Mouse (Mus musculus) lung, embryonic 16.5 days (tissue): Measurements from ENCODE around the gene Ruvbl2. TPM values are rescaled to one million over a fixed set of nuclear protein-coding genes. Genes with fewer than 3 reads are reported as not detected.
A peak's percentile ranks its signal among the peaks of the same experiment; 100 is the strongest.

ENCODE experiments used
- ATAC-seq: fragments of 200-750 bp; cut with Nextera tagmentation; 2 replicates; pipeline ENCODE4 v1.8.0; 2017; ENCODE audit warnings: low read depth, mild to moderate bottlenecking, moderate library complexity
- H3K27ac ChIP-seq: fragments of 300-500 bp; sonication (generic); 2 replicates; pipeline ENCODE4 v1.5.1; 2014; ENCODE audit warnings: mild to moderate bottlenecking, control low read depth, low read length
- H3K27me3 ChIP-seq: fragments of 300-500 bp; sonication (generic); 2 replicates; pipeline ENCODE4 v1.6.1; 2014; ENCODE audit warnings: low read depth, low read length, mixed read lengths; ENCODE audit not compliant: control insufficient read depth, insufficient read depth
- H3K36me3 ChIP-seq: fragments of 300-500 bp; sonication (generic); 2 replicates; pipeline ENCODE4 v1.6.1; 2014; ENCODE audit warnings: low read length; ENCODE audit not compliant: control insufficient read depth, insufficient read depth
- H3K4me1 ChIP-seq: fragments of 300-500 bp; sonication (generic); replicated peaks from 2 replicates; pipeline ENCODE4 v1.6.1; 2014; ENCODE audit warnings: low read length, mixed read lengths; ENCODE audit not compliant: control insufficient read depth, insufficient read depth
- H3K4me2 ChIP-seq: fragments of 300-500 bp; sonication (generic); 2 replicates; pipeline ENCODE4 v1.6.1; 2014; ENCODE audit warnings: low read depth, low read length, control low read depth
- H3K4me3 ChIP-seq: fragments of 300-500 bp; sonication (generic); 2 replicates; pipeline ENCODE4 v1.5.1; 2014; ENCODE audit warnings: mild to moderate bottlenecking, low read length, control low read depth
- H3K9ac ChIP-seq: fragments of 300-500 bp; sonication (generic); 2 replicates; pipeline ENCODE4 v1.6.1; 2014; ENCODE audit warnings: low read length, control low read depth
- H3K9me3 ChIP-seq: fragments of 300-500 bp; sonication (generic); 2 replicates; pipeline ENCODE4 v1.6.1; 2016; ENCODE audit warnings: low read length; ENCODE audit not compliant: control insufficient read depth
- WGBS: fragments of 180-500 bp; shearing (Covaris S2); extraction: QIAGEN DNeasy Blood & Tissue Kit; methylation state at CpG from one replicate; pipeline ENCODE4 v1.1.7; 2014; 5-methylcytosine and 5-hydroxymethylcytosine counted together
- polyA plus RNA-seq: library from polyadenylated mRNA; unstranded; fragments of >200 nt; fragmentation: Nextera tagmentation; extraction: Ambion mirVana; gene quantifications from 2 replicates; pipeline ENCODE4 v1.2.1, GENCODE M21; 2015

Gene Ruvbl2
- polyA plus RNA-seq, 1 experiment from 2014 or later, result 160 TPM

DNA sequence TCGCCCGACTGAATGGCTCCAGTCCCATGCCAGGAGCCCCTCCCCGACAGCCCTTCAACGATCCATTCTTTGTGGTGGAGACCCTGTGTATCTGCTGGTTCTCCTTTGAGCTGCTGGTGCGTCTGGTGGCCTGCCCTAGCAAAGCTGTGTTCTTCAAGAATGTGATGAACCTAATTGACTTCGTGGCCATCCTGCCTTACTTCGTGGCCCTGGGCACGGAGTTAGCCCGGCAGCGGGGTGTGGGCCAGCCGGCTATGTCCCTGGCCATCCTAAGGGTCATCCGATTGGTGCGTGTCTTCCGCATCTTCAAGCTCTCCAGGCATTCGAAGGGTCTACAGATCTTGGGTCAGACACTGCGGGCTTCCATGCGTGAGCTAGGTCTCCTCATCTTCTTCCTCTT is 28.9 kb downstream of the Ruvbl2 start:
- Histone ChIP-seq H3K27me3 (peaks cover 74% of the 10 kb centered on the region), H3K9me3 (no peaks in the 10 kb centered on the region), H3K4me1 (peaks cover 19% of the 10 kb centered on the region), H3K27ac (no peak overlapping the region), H3K4me3 (no peak overlapping the region), H3K4me2 (no peak overlapping the region), H3K9ac (no peak overlapping the region), H3K36me3 (no peaks in the 10 kb centered on the region)
- WGBS, result 82% methylated on average over 17 of the region's 17 CpGs
- no peak for ATAC-seq

DNA sequence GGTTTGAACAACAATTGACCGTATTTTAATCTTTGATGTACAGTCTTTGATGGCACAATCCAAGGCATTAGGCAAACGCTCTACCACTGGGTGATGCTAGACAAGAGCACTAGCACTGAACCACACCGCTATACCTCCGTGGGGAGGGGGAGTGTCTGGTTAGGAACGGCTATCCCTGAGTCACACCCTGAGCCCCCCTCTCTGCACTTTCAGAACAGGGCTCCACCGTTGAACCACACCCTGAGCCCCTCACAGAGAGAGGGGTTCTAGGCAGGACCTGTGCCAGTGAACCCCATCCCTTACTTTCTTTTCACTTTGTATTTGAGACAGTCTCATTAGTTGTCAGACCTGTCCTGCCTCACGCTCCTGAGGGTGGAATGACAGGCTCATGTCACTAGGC is 29.5 kb downstream of the Ruvbl2 start:
- no peak for ATAC-seq

GRCm38 (mm10) chr7:45407836-45408235 is 30.1 kb downstream of the Ruvbl2 start:
- no peak overlapping the region for H3K4me3 ChIP-seq
- 78% methylated on average over 10 of the region's 10 CpGs for WGBS
- H3K27ac ChIP-seq, result no peak overlapping the region
- no peak overlapping the region for H3K4me2 ChIP-seq
- H3K36me3 ChIP-seq, result no peaks in the 10 kb centered on the region
- H3K4me1 ChIP-seq, result peaks cover 12% of the 10 kb centered on the region
- H3K9me3 ChIP-seq, result no peaks in the 10 kb centered on the region
- H3K9ac ChIP-seq, result no peak overlapping the region
- peaks cover 68% of the 10 kb centered on the region for H3K27me3 ChIP-seq
- ATAC-seq, result no peak

More for the DNA sequence above, 29.5 kb downstream of the Ruvbl2 start:
- Histone ChIP-seq H3K27me3 (peaks cover 68% of the 10 kb centered on the region), H3K9me3 (no peaks in the 10 kb centered on the region), H3K36me3 (no peaks in the 10 kb centered on the region), H3K27ac (no peak overlapping the region), H3K9ac (no peak overlapping the region), H3K4me3 (no peak overlapping the region), H3K4me1 (peaks cover 16% of the 10 kb centered on the region), H3K4me2 (no peak overlapping the region)
- WGBS, result 62% methylated on average over 7 of the region's 7 CpGs

DNA sequence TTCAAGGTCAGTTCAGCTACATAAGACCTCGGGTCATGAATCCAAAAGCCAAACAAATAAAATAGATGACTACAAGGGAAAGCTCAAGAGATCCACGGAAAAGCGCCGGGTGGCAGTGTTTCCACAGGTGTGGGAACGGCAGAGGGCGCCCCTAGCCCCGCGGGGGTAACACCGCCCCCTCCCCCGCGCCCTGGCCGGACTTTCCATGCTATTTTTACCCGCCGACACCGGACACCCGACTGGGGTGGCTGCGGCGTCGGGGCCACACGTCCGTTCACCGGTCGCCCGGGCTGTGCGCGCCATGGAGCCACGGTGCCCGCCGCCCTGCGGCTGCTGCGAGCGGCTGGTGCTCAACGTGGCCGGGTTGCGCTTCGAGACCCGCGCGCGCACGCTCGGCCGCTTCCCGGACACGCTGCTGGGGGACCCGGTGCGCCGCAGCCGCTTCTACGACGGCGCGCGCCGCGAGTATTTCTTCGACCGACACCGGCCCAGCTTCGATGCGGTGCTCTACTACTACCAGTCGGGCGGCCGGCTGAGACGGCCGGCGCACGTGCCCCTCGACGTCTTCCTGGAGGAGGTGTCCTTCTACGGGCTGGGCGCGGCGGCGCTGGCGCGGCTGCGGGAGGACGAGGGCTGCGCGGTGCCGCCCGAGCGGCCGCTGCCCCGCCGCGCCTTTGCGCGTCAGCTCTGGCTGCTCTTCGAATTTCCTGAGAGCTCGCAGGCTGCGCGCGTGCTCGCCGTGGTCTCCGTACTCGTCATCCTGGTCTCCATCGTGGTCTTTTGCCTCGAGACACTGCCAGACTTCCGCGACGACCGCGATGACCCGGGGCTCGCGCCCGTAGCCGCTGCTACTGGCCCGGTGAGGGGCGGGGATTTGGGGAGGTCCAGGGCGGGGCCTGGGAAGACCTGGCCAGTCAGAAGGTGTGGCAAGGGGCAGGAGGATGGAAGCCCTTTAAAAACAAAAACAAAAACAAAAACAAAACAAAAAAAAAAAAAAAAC is 31.4 kb downstream of the Ruvbl2 start:
- H3K9ac ChIP-seq, result peak overlapping the region; percentile 55
- no peaks in the 10 kb centered on the region for H3K9me3 ChIP-seq
- no peak overlapping the region for H3K27ac ChIP-seq
- peaks cover 12% of the 10 kb centered on the region for H3K4me1 ChIP-seq
- under 1% methylated on average over 114 of the region's 114 CpGs for WGBS
- ATAC-seq, result peak; percentile 37; the same call in 1 of the 2 replicates
- H3K4me2 ChIP-seq, result peak overlapping the region; percentile 71
- peak overlapping the region; percentile 49 for H3K4me3 ChIP-seq
- peaks cover 60% of the 10 kb centered on the region for H3K27me3 ChIP-seq
- H3K36me3 ChIP-seq, result no peaks in the 10 kb centered on the region

DNA sequence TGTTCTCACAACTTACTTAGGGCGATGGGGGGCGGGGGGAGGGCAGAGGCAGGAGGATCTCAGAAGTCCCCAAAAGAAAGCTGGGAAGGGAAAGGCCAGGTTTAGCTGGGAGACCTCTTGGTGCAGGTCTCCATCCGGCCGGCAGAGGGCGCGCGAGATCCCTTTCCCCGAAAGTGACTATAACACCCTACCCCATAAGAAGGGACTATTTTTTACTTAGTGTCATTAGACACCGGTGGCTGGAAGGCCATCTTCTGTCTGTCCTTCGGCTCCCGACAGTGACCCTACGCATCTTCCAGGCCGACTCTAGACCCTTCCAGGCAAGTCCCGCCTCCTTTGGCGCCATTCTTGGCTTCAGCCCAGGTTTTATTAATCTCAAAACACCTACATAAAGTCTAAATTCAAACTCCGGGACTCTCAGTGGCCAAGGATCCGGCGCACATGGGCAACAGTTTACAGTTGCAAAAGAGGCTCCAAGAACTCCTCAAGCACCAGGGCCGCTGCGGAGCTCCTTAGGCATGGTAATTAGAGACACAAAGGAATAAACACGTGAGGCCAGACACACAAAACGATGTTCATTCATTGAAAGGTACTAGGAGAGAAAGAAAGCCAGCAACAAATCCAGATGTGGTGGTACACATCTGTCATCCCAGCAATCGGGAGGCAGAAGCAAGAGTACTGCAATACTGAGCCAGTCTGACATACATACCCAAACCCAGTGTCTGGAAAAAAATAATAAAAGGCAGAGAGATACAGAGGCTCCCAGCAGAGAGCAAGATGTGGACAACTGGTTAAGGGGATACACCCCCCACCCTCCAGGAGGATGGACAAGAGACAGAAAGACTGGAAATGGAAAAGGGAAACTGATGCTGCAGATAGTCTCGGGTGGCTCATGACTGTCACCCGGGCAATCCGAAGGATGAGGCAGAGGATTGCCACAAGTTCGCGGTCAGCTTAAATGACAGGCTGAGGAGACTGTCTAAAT is 32.5 kb downstream of the Ruvbl2 start, which contains the start of gene Kcna7:
Gene Kcna7, plus strand, starts transcription at position 563 of the 985 bp plus-strand sequence.
- peak within 1 kb of the TSS; percentile 55 for H3K9ac ChIP-seq
- ATAC-seq, result peak; percentile 47; the same call in 1 of the 2 replicates

DNA sequence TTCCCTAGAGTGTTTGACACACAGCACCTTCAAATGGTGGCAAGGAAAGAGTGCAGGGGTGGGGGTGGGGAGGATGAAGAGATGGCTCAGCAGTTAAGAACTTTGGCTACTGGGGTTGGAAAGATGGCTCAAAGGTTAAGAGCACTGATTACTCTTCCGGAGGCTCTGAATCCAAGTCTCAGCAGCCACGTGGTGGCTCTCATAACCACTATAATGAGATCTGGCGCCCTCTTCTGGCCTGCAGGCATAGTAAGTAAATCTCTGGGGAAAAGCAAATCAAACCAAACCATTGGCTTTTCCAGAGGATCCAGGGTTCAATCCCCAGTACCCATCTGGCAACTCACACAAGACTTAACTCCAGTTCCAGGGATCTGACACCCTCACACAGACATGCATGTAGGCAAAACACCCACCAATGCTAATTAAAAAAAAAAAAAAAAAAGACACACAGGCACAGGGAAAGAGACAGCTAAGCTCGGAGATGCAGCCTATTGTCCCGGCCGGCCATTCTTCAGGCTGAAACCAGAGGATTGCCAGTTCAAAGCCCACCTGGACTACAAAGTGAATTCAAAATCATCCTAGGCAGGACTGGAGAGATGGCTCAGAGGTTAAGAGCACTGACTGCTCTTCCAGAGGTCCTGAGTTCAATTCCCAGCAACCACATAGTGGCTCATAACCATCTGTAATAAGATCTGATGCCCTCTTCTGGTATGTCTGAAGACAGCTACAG is 34.2 kb downstream of the Ruvbl2 start:
- no peak for ATAC-seq
- Histone ChIP-seq H3K36me3 (no peaks in the 10 kb centered on the region), H3K4me3 (no peak overlapping the region), H3K9ac (no peak overlapping the region), H3K27ac (no peak overlapping the region), H3K4me1 (peaks cover 12% of the 10 kb centered on the region), H3K9me3 (no peaks in the 10 kb centered on the region), H3K4me2 (no peak overlapping the region), H3K27me3 (peaks cover 36% of the 10 kb centered on the region)
- WGBS, result 46% methylated on average over 6 of the region's 6 CpGs

More for the DNA sequence above, 32.5 kb downstream of the Ruvbl2 start, which contains the start of gene Kcna7:
- 8% methylated on average over 28 of the region's 28 CpGs for WGBS
- H3K4me3 ChIP-seq, result peak within 1 kb of the TSS; percentile 49
- H3K4me1 ChIP-seq, result peaks cover 12% of the 10 kb centered on the region
- H3K4me2 ChIP-seq, result peak within 1 kb of the TSS; percentile 71
- H3K9me3 ChIP-seq, result no peaks in the 10 kb centered on the region
- H3K36me3 ChIP-seq, result no peaks in the 10 kb centered on the region
- H3K27ac ChIP-seq, result no peak within 1 kb of the TSS
- peaks cover 51% of the 10 kb centered on the region for H3K27me3 ChIP-seq

DNA sequence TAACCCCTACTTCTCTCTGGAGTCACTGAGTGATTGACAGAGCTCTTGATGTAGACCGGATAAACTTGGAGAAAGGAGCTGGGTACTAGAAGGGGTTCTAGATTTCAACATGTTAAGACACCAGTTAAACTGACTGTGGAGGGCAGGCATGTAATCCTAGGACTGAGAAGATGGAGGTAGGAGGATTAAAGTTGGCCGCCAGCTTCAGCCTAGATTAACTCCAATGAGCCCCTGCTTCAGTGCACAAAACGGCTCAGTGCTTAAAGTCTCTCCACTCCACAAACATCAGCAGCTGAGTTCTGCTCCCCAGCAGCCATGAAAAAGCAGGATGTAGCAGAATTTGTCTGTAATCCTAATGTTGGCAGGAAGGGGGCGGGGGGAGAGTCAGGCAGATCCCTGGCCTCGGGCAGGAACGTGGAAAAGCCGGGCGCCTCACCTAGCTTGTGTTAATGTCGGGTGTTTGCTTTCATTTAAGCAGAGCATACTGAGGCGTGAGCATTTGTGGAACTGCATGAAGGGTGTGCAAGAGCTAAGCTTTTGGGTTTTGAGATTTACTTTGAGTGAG is 36.3 kb downstream of the Ruvbl2 start:
- H3K36me3 ChIP-seq, result no peaks in the 10 kb centered on the region
- H3K4me3 ChIP-seq, result no peak overlapping the region
- no peak overlapping the region for H3K4me2 ChIP-seq
- peaks cover 15% of the 10 kb centered on the region for H3K27me3 ChIP-seq
- ATAC-seq, result no peak
- H3K9me3 ChIP-seq, result no peaks in the 10 kb centered on the region
- 54% methylated on average over 10 of the region's 10 CpGs for WGBS
- peaks cover 9% of the 10 kb centered on the region for H3K4me1 ChIP-seq
- H3K9ac ChIP-seq, result no peak overlapping the region
- no peak overlapping the region for H3K27ac ChIP-seq

- Histone ChIP-seq H3K9me3 (no peaks in the 10 kb centered on the region), H3K4me1 (peaks cover 15% of the 10 kb centered on the region), H3K4me2 (no peak overlapping the region), H3K27ac (no peak overlapping the region), H3K4me3 (no peak overlapping the region), H3K9ac (no peak overlapping the region), H3K36me3 (peaks cover 5% of the 10 kb centered on the region; the same call in 1 of the 2 replicates), H3K27me3 (no peaks in the 10 kb centered on the region)
- 60% methylated on average over 2 of the region's 2 CpGs for WGBS
- no peak for ATAC-seq
These were observed 41.1 kb downstream of the Ruvbl2 start for GRCm38 (mm10) chr7:45396787-45397186.
